8 mouse cellular contexts compared by ENCODE assay signal in genomic region chr15:103240160-103241028, GRCm38 (mm10). TPM values are rescaled to one million over a fixed set of nuclear protein-coding genes. Genes with fewer than 3 reads are reported as not detected.
DNase-seq lines count a peak whose midpoint lies in the region; ATAC-seq and TF ChIP-seq lines count a peak whose summit lies in the region.

Gene Hnrnpa1, plus strand, starts transcription at chr15:103240432.

- peak within 1 kb of the TSS; percentile 51 for H3K27ac ChIP-seq in cortical plate, adult 2 months (ENCODE audit: insufficient read depth, low read length)

- ATAC-seq in activated CD4-positive, CD25-positive, alpha-beta regulatory T cell, adult 4 months, result peak; percentile 79

- peak; percentile 99 for TF ChIP-seq POLR2A in cortical plate, adult 2 months (IDR thresholded peaks at IDR 0.05; ENCODE audit: extremely low read depth, insufficient read depth, low read length)

- no peaks in the 10 kb centered on the region for H3K4me1 ChIP-seq in cortical plate, adult 2 months (ENCODE audit: control insufficient read depth, insufficient read depth, low read length)
- H3K4me1 ChIP-seq in megakaryocyte, embryonic 14.5 days, result peaks cover 44% of the 10 kb centered on the region

- no peaks in the 10 kb centered on the region for H3K27me3 ChIP-seq in megakaryocyte, embryonic 14.5 days (replicated peaks)

- peaks cover 46% of the 10 kb centered on the region for H3K36me3 ChIP-seq in megakaryocyte, embryonic 14.5 days (replicated peaks; ENCODE audit: low read length)

- peak within 1 kb of the TSS; percentile 79 for H3K4me3 ChIP-seq in cortical plate, adult 2 months (ENCODE audit: insufficient read depth, low read length)
- H3K4me3 ChIP-seq in megakaryocyte, embryonic 14.5 days (replicated peaks), result peak within 1 kb of the TSS; percentile 98

- no peaks in the 10 kb centered on the region for H3K9me3 ChIP-seq in megakaryocyte, embryonic 14.5 days

- DNase-seq in gastrocnemius, adult 8-10 months (ENCODE audit: low spot score in 2 of 2), result peak; percentile 91 to 93
- DNase-seq in hindlimb bud, embryonic 11.5 days (ENCODE audit: extremely low spot score, low read depth, low spot score), result peak; percentile 99
- DNase-seq in left cerebral cortex, adult 8-10 months (ENCODE audit: low spot score in 2 of 2), result peak in 1 of 2 experiments; percentile 97
- DNase-seq in right cerebral cortex, postnatal 10 days (ENCODE audit: low spot score in 2 of 2), result peak; percentile 97 to 99
- peak; percentile 84 to 92 for DNase-seq in urinary bladder, postnatal 36 days (ENCODE audit: low spot score in 2 of 2)

- no peak for TF ChIP-seq CTCF in cortical plate, adult 2 months (IDR thresholded peaks at IDR 0.05; ENCODE audit: extremely low read depth, insufficient read depth, low read length)

RNA-seq across cellular contexts. Expression of gene Hnrnpa1, which starts in this region (rescaled TPM):
- polyA plus RNA-seq in activated CD4-positive, CD25-positive, alpha-beta regulatory T cell, adult 4 months (2017; shearing (Covaris generic)), result 100 to 1,000 TPM; 335 to 345 TPM
- polyA plus RNA-seq in cortical plate, adult 2 months (2012; rRNA removed), result 276 and 310 TPM in 2 replicates
- 100 to 1,000 TPM in 1 of 4 experiments, 10 to 100 TPM in 3; 82.7 to 111 (median 89.3) TPM for total RNA-seq in gastrocnemius, adult 8-10 months (2022)
- total RNA-seq in left cerebral cortex, adult 8-10 months (2022), result 100 to 1,000 TPM; 254 to 309 (median 279) TPM
- polyA plus RNA-seq in megakaryocyte, embryonic 14.5 days (2012; ENCODE audit: insufficient read depth, low replicate concordance), result 12.1 and 56.4 TPM in 2 replicates
